Mouse (Mus musculus) adrenal gland, adult (tissue): ENCODE measurements around the gene Sh3yl1.

Source experiments
- DNase-seq, 2 experiments: peaks; one replicate each; pipeline ENCODE4 v3.0.0; 2022 to 2023; ENCODE audit warnings: low spot score in 1 of 2; ENCODE audit not compliant: inconsistent age in 2 of 2

The Sh3yl1 gene

DNA sequence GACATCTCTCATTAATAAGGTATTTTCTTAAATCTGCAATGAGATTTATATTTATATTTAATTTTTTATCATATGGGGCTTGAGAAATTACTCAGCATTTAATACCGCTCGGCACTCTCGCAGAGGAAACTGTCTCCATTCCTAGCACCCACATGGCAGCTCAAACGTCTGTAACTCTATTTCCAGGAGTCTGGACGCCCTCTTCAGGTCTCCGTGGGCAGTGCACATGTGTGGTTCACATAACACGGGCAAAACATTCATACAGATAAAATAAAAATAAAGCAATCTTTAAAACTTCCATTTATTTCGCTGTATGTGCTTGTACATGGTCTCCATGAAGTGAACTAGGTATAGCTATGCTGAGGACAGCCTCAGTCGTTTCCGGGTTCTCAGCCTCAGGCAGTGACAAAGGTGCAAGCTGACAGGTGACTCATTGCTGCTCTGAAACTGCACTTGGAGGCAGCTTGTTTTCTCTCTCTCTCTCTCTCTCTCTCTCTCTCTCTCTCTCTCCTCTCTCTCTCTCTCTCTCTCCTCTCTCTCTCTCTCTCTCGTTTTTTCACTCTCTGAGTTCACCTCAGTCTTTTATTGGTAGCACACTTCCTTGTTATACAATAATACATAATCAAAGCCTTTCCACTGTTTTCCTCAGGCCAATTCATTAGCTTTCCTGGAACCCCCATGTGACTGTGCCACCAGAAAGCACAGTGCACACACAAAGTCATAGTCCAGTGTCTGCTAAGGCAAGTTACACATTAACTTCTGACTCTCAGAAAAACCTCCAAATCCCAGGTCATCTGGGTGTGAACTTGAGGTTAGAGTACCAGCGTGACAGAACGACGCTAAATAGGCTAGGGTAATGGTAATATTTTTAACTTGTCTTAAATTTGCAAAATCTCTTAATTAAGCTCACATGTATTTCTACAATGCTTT is 31.9 kb downstream of the Sh3yl1 start:
- DNase-seq, result no peak

DNA sequence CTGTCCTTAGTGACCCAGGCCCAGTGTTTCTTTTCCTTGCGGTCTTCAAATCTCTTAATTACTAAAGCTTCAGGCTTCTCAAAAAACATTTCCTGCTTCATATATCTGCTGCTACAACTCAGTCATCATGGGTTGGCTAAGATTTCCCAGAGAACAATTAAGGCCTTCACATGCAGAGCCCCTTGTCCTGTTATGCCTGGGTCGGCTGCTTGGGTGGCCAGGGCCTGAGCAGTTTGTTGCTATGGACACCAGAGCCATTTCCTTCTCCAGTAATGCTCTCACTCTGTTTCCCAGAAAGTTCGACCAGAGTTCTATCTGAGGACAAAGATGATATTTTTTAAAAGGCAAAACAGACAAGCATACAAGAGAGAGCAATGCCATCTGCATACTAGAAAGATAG is 32.7 kb downstream of the Sh3yl1 start:
- DNase-seq, result no peak

DNA sequence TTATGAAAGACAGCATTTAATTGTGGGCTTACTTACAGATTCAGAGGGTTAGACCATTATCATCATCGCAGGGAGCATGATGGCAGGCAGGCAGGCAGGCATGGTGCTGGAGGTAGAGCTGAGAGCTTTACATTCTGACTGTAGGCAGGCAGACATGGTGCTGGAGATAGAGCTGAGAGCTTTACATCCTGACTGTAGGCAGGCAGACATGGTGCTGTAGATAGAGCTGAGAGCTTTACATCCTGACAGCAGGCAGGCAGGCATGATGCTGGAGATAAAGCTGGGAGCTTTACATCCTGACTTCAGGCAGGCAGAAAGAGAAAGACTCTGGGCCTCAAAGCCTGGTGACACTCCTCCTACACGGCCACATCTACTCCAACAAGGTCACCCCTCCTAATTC is 59.2 kb downstream of the Sh3yl1 start:
- no peak for DNase-seq

GRCm38 (mm10) chr12:31003795-31004194 is 92.3 kb downstream of the Sh3yl1 start:
- DNase-seq, result no peak

- DNase-seq, result peak; percentile 58 to 88
Observed at GRCm38 (mm10) chr12:31005010-31005409, 93.5 kb downstream of the Sh3yl1 start.

DNA sequence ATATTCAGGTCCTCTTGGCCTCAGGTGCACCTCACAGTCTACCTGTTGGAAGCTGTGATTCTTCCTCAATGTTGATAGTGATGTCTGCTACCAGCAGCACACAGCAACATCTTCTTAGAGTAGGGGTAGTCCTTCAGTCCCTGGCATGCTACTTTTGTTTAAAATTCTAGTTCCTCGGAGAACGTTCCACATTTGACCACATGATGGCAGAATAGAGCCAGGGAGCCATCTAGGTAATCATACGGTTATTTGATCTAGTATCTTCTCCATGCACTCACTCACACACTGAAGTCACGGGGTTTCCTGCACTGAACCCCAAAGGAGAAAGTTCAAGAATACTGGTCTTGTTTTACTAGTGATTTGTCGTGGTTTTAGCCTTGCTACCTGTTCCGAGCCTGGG is 96.7 kb downstream of the Sh3yl1 start:
- DNase-seq, result peak; percentile 19 to 77
